Mouse (Mus musculus) bone marrow, adult 2 months (tissue): ENCODE data around the gene Kat2b.

ENCODE experiments used
- CTCF ChIP-seq: fragments of 200-500 bp; IDR thresholded peaks from 2 replicates; pipeline ENCODE4 v1.5.1; 2011; ENCODE audit warnings: low read length, control low read depth; ENCODE audit not compliant: control insufficient read depth, insufficient read depth
- POLR2A ChIP-seq: fragments of 200-500 bp; IDR thresholded peaks from 2 replicates; pipeline ENCODE4 v1.6.1; 2011; ENCODE audit warnings: low read depth, mild to moderate bottlenecking, control low read depth, low read length, borderline replicate concordance; ENCODE audit not compliant: control insufficient read depth

DNA sequence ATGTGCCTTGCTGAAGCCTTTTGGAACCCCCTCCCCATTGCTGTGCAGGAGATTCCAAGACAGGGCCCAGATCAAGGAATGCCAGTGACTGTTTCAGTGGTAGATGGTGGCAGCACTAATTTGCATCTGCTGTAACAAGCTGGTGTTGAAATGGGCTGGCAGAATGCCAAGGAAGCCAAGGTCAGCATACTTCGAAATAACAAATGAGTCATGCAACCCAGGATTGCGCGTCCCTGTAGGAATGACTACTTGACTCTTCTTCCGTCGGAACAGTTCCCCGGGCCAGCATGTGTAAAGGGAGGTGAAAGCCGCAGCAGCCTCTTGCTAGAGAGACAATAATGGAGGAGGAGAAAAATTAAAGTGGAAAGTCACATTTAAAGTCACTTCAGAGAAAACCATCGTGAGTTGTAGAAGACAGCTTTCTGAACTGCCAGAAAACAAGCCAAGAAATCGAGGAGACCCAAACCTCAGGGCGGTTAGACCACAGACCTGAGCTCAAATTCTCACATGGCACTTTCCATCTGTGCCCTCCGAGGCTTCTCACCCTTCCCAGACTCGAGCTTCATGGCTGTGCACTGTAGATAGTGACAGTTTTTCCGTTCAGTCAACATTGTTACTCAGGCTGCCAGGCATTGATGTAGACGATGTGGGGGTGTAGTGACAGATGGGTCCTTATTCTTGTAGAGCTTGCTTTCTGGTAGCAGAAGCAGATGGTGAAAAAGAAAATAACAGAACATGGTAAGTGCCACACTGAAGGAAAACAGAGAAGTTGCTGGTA is 20.6 kb downstream of the Kat2b start:
- TF ChIP-seq POLR2A = no peak
- no peak for TF ChIP-seq CTCF
